Mouse (Mus musculus): ENCODE measurements around the gene Yod1. TPM values are rescaled to one million over a fixed set of nuclear protein-coding genes. Genes with fewer than 3 reads are reported as not detected.

Yod1 gene
- polyA plus RNA-seq, 1 experiment from 2014 or later, result 7.5 TPM

DNA sequence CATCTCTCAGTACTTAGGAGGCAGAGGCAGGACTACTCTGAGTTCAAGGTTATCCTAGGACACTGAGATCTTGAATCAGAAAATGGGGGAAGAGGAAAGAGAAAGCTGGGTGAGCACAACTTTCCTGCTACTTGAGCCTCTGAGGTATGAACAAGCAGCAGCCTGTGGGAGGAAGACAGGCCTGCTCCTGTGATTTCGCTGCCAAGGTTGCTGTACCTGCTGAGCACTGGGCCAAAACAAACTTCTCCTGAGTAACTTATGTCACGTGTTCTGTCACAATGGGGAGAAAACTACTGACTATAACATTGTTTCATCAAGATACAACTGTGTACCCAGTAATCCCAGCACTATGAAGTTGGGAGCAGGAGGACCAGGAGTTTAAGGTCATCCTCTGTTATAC, 13.5 kb upstream of the Yod1 start:
- H3K4me3 ChIP-seq (ENCODE audit: low read depth, low read length), result no peak overlapping the region
- H3K36me3 ChIP-seq (replicated peaks; ENCODE audit: control insufficient read depth, insufficient read depth, low read depth, low read length), result no peaks in the 10 kb centered on the region
- no peaks in the 10 kb centered on the region for H3K27me3 ChIP-seq (ENCODE audit: control insufficient read depth, insufficient read depth, low read length)
- ATAC-seq (replicated peaks; ENCODE audit: insufficient number of reproducible peaks, low FRiP score, low TSS enrichment, low read depth) (no peak), DNase-seq (ENCODE audit: low spot score) (no peak)
- WGBS, result 83% methylated on average over 2 of the region's 2 CpGs
- H3K9me3 ChIP-seq (replicated peaks; ENCODE audit: control insufficient read depth, low read length), result no peaks in the 10 kb centered on the region
- no peak overlapping the region for H3K27ac ChIP-seq (replicated peaks; ENCODE audit: low read depth, low read length)
- H3K9ac ChIP-seq (replicated peaks; ENCODE audit: low read length), result no peak overlapping the region
- H3K4me2 ChIP-seq (ENCODE audit: low read depth, low read length), result no peak overlapping the region
- H3K4me1 ChIP-seq (ENCODE audit: control insufficient read depth, insufficient read depth, low read length), result no peaks in the 10 kb centered on the region

GRCm38 (mm10) chr1:130710283-130711080, 6.6 kb upstream of the Yod1 start:
- ATAC-seq (replicated peaks; ENCODE audit: insufficient number of reproducible peaks, low FRiP score, low TSS enrichment, low read depth) (no peak), DNase-seq (ENCODE audit: low spot score) (no peak)
- Histone ChIP-seq H3K4me3 (ENCODE audit: low read depth, low read length) (no peak overlapping the region), H3K27ac (replicated peaks; ENCODE audit: low read depth, low read length) (no peak overlapping the region), H3K9ac (replicated peaks; ENCODE audit: low read length) (no peak overlapping the region), H3K36me3 (replicated peaks; ENCODE audit: control insufficient read depth, insufficient read depth, low read depth, low read length) (no peaks in the 10 kb centered on the region), H3K4me2 (ENCODE audit: low read depth, low read length) (no peak overlapping the region), H3K9me3 (replicated peaks; ENCODE audit: control insufficient read depth, low read length) (no peaks in the 10 kb centered on the region), H3K4me1 (ENCODE audit: control insufficient read depth, insufficient read depth, low read length) (no peaks in the 10 kb centered on the region), H3K27me3 (ENCODE audit: control insufficient read depth, insufficient read depth, low read length) (no peaks in the 10 kb centered on the region)
- 90% methylated on average over 22 of the region's 22 CpGs for WGBS

DNA sequence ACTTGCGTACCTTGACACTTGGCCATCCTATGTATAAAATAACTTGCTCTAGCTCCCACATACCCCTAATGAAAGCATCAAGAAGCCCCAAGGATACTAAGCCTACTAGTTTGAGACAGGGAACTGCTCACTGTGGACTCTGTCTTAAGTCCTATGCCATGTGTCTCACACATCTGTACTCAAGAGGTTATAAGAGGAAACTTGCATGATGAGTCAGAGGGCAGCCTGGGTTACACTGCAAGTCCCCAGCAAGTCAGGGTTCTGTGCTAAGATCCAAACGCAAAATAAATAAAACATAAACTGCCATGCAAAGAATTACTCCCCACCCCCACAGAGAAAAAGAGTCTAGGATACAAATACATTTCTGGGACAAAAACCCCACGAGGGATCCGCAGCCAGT, 3.1 kb upstream of the Yod1 start:
- Histone ChIP-seq H3K4me3 (ENCODE audit: low read depth, low read length) (no peak overlapping the region), H3K36me3 (replicated peaks; ENCODE audit: control insufficient read depth, insufficient read depth, low read depth, low read length) (no peaks in the 10 kb centered on the region), H3K9me3 (replicated peaks; ENCODE audit: control insufficient read depth, low read length) (no peaks in the 10 kb centered on the region), H3K9ac (replicated peaks; ENCODE audit: low read length) (no peak overlapping the region), H3K27ac (replicated peaks; ENCODE audit: low read depth, low read length) (no peak overlapping the region), H3K4me2 (ENCODE audit: low read depth, low read length) (no peak overlapping the region), H3K4me1 (ENCODE audit: control insufficient read depth, insufficient read depth, low read length) (no peaks in the 10 kb centered on the region), H3K27me3 (ENCODE audit: control insufficient read depth, insufficient read depth, low read length) (no peaks in the 10 kb centered on the region)
- ATAC-seq (replicated peaks; ENCODE audit: insufficient number of reproducible peaks, low FRiP score, low TSS enrichment, low read depth) (no peak), DNase-seq (ENCODE audit: low spot score) (no peak)
- WGBS, result 80% methylated on average over 4 of the region's 4 CpGs

GRCm38 (mm10) chr1:130715561-130716217, 1.4 kb upstream of the Yod1 start, which contains the start of gene Gm29427:
Gene Gm29427, minus strand, starts transcription at chr1:130715799.
- H3K4me1 ChIP-seq (ENCODE audit: control insufficient read depth, insufficient read depth, low read length), result no peaks in the 10 kb centered on the region
- H3K36me3 ChIP-seq (replicated peaks; ENCODE audit: control insufficient read depth, insufficient read depth, low read depth, low read length), result no peaks in the 10 kb centered on the region
- 0 out of 2 replicates have a peak within 1 kb of the TSS, but pooled peaks have one; percentile 3 for H3K27ac ChIP-seq (replicated peaks; ENCODE audit: low read depth, low read length)
- peak within 1 kb of the TSS; percentile 88 for H3K4me2 ChIP-seq (ENCODE audit: low read depth, low read length)
- no peaks in the 10 kb centered on the region for H3K9me3 ChIP-seq (replicated peaks; ENCODE audit: control insufficient read depth, low read length)
- 1% methylated on average over 38 of the region's 38 CpGs for WGBS
- DNase-seq (ENCODE audit: low spot score) (peak; percentile 84), ATAC-seq (replicated peaks; ENCODE audit: insufficient number of reproducible peaks, low FRiP score, low TSS enrichment, low read depth) (peak; percentile 94)
- no peaks in the 10 kb centered on the region for H3K27me3 ChIP-seq (ENCODE audit: control insufficient read depth, insufficient read depth, low read length)
- peak within 1 kb of the TSS; percentile 83 for H3K4me3 ChIP-seq (ENCODE audit: low read depth, low read length)
- H3K9ac ChIP-seq (replicated peaks; ENCODE audit: low read length), result peak within 1 kb of the TSS; percentile 95

- peak overlapping the region; percentile 88 for H3K4me2 ChIP-seq (ENCODE audit: low read depth, low read length)
- peak; percentile 26 for ATAC-seq (replicated peaks; ENCODE audit: insufficient number of reproducible peaks, low FRiP score, low TSS enrichment, low read depth)
- H3K27ac ChIP-seq (replicated peaks; ENCODE audit: low read depth, low read length), result 0 out of 2 replicates have a peak overlapping the region, but pooled peaks have one; percentile 3
- no peaks in the 10 kb centered on the region for H3K36me3 ChIP-seq (replicated peaks; ENCODE audit: control insufficient read depth, insufficient read depth, low read depth, low read length)
- no peaks in the 10 kb centered on the region for H3K27me3 ChIP-seq (ENCODE audit: control insufficient read depth, insufficient read depth, low read length)
- H3K9ac ChIP-seq (replicated peaks; ENCODE audit: low read length), result peak overlapping the region; percentile 95
- peak overlapping the region; percentile 83 for H3K4me3 ChIP-seq (ENCODE audit: low read depth, low read length)
- no peaks in the 10 kb centered on the region for H3K9me3 ChIP-seq (replicated peaks; ENCODE audit: control insufficient read depth, low read length)
- H3K4me1 ChIP-seq (ENCODE audit: control insufficient read depth, insufficient read depth, low read length), result no peaks in the 10 kb centered on the region
- no peak for DNase-seq (ENCODE audit: low spot score)
- WGBS, result 2% methylated on average over 3 of the region's 3 CpGs
Observed at GRCm38 (mm10) chr1:130716218-130716512, 962 bp upstream of the Yod1 start.

DNA sequence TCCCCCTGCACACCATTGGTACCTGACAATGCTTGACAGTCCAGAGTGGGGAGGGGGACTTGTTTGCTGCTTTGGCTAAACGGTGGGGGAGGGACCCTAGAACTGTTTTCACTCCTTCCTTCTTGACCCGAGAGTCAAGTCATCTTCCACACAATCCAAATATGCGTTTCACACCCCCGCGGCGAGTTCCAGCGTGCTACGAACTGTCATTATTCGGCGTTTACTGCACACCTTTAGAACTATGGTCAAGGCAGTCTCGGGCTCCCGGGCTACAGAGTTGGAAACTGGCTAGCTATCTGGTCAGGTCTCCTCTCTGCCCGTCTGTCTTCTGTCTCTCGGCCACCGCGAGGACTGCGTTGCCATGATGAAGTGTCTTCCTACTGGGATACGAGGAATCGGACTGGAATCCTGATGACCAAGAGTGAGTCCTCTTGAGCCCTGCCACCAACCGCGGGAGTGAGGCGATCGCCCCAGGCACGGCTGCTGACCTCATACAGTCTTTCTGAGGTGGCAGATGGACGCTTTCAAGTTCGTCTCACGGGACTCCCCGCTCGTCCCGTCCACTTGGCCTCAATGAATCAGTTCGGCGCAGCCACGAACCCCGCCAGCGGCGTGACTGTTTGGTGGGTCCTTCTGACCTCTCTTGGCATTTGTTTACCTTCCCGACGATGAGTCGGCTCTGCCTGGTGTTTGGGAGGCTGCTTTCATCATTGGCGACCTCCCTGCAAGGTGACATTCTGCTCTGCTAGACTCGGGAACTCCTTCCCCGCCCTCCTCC, 425 bp upstream of the Yod1 start:
- DNase-seq (ENCODE audit: low spot score) (peak; percentile 37), ATAC-seq (replicated peaks; ENCODE audit: insufficient number of reproducible peaks, low FRiP score, low TSS enrichment, low read depth) (peak; percentile 29)
- Histone ChIP-seq H3K27ac (replicated peaks; ENCODE audit: low read depth, low read length) (peak overlapping the region; percentile 3; the same call in 1 of the 2 replicates), H3K4me1 (ENCODE audit: control insufficient read depth, insufficient read depth, low read length) (no peaks in the 10 kb centered on the region), H3K27me3 (ENCODE audit: control insufficient read depth, insufficient read depth, low read length) (no peaks in the 10 kb centered on the region), H3K9me3 (replicated peaks; ENCODE audit: control insufficient read depth, low read length) (no peaks in the 10 kb centered on the region), H3K36me3 (replicated peaks; ENCODE audit: control insufficient read depth, insufficient read depth, low read depth, low read length) (no peaks in the 10 kb centered on the region), H3K9ac (replicated peaks; ENCODE audit: low read length) (peak overlapping the region; percentile 95), H3K4me3 (ENCODE audit: low read depth, low read length) (peak overlapping the region; percentile 83), H3K4me2 (ENCODE audit: low read depth, low read length) (peak overlapping the region; percentile 88)
- WGBS, result under 1% methylated on average over 42 of the region's 42 CpGs

DNA sequence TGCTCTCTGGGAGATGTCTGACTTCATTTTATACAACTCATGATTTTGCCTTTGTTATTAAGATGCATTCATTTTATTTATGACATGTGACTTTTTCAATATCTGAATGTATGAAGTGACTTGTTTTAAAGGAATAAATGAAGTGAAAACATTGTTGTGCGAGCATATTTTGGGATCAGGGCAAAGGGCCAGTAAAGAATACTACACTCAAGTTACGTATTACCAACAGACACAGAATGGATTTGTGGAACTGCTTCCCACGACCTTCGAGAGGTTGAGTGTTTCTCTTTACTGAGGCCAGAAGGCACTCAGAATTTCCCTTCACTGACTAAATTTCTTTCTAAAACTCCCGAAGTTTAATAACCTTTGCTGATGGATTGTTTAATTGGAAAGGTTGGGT, 7.1 kb downstream of the Yod1 start:
- Histone ChIP-seq H3K27ac (replicated peaks; ENCODE audit: low read depth, low read length) (no peak overlapping the region), H3K4me1 (ENCODE audit: control insufficient read depth, insufficient read depth, low read length) (no peaks in the 10 kb centered on the region), H3K4me2 (ENCODE audit: low read depth, low read length) (no peak overlapping the region), H3K27me3 (ENCODE audit: control insufficient read depth, insufficient read depth, low read length) (no peaks in the 10 kb centered on the region), H3K9ac (replicated peaks; ENCODE audit: low read length) (no peak overlapping the region), H3K9me3 (replicated peaks; ENCODE audit: control insufficient read depth, low read length) (no peaks in the 10 kb centered on the region), H3K4me3 (ENCODE audit: low read depth, low read length) (no peak overlapping the region), H3K36me3 (replicated peaks; ENCODE audit: control insufficient read depth, insufficient read depth, low read depth, low read length) (no peaks in the 10 kb centered on the region)
- DNase-seq (ENCODE audit: low spot score) (no peak), ATAC-seq (replicated peaks; ENCODE audit: insufficient number of reproducible peaks, low FRiP score, low TSS enrichment, low read depth) (no peak)
- 95% methylated on average over 5 of the region's 5 CpGs for WGBS

All from embryonic facial prominence, embryonic 11.5 days (tissue).